Mouse (Mus musculus): ENCODE data around the gene Mapk1. TPM values are rescaled to one million over a fixed set of nuclear protein-coding genes. Genes with fewer than 3 reads are reported as not detected.

The Mapk1 gene
- total RNA-seq, 2 experiments from 2014 or later, result 118 to 140 TPM

GRCm38 (mm10) chr16:17076301-17076700 is 93.1 kb downstream of the Mapk1 start:
- no peak for ATAC-seq (replicated peaks; ENCODE audit: low FRiP score, low TSS enrichment, poor library complexity, severe bottlenecking)

- no peak for ATAC-seq (replicated peaks; ENCODE audit: low FRiP score, low TSS enrichment, poor library complexity, severe bottlenecking)
These were observed 93.7 kb downstream of the Mapk1 start for GRCm38 (mm10) chr16:17076869-17077268.

GRCm38 (mm10) chr16:17078101-17078500 is 94.9 kb downstream of the Mapk1 start:
- ATAC-seq (replicated peaks; ENCODE audit: low FRiP score, low TSS enrichment, poor library complexity, severe bottlenecking), result no peak

GRCm38 (mm10) chr16:17082121-17082792 is 99.1 kb downstream of the Mapk1 start:
- no peak for ATAC-seq (replicated peaks; ENCODE audit: low FRiP score, low TSS enrichment, poor library complexity, severe bottlenecking)

GRCm38 (mm10) chr16:17085636-17086035 is 102.5 kb downstream of the Mapk1 start:
- ATAC-seq (replicated peaks; ENCODE audit: low FRiP score, low TSS enrichment, poor library complexity, severe bottlenecking), result no peak

GRCm38 (mm10) chr16:17086241-17086640 is 103.1 kb downstream of the Mapk1 start:
- ATAC-seq (replicated peaks; ENCODE audit: low FRiP score, low TSS enrichment, poor library complexity, severe bottlenecking), result no peak

GRCm38 (mm10) chr16:17086669-17087193 is 103.5 kb downstream of the Mapk1 start:
- no peak for ATAC-seq (replicated peaks; ENCODE audit: low FRiP score, low TSS enrichment, poor library complexity, severe bottlenecking)

GRCm38 (mm10) chr16:17088346-17088745 is 105.2 kb downstream of the Mapk1 start:
- ATAC-seq (replicated peaks; ENCODE audit: low FRiP score, low TSS enrichment, poor library complexity, severe bottlenecking), result no peak

- no peak for ATAC-seq (replicated peaks; ENCODE audit: low FRiP score, low TSS enrichment, poor library complexity, severe bottlenecking)
These were observed 113.8 kb downstream of the Mapk1 start for GRCm38 (mm10) chr16:17096938-17097337.

Other genes starting within 250 kb of the Mapk1 start
- 1.4 and 1.6 TPM in 2 replicates for gene Spag6l, start 153.9 kb upstream of the Mapk1 start, total RNA-seq (2014; fragmentation: Nextera tagmentation)
- gene Spag6l, start 153.9 kb upstream of the Mapk1 start, total RNA-seq (2017), result 1.1 and 4.2 TPM in 2 replicates
- 1.0 and 71.4 TPM in 2 replicates for gene Igll1, start 119.4 kb upstream of the Mapk1 start, total RNA-seq (2014; fragmentation: Nextera tagmentation)
- 3.1 TPM in 1 of 2 replicates, not detected in the other for gene Igll1, start 119.4 kb upstream of the Mapk1 start, total RNA-seq (2017)
- gene Top3b, start 112.6 kb upstream of the Mapk1 start, total RNA-seq (2014; fragmentation: Nextera tagmentation), result 123 and 133 TPM in 2 replicates
- gene Top3b, start 112.6 kb upstream of the Mapk1 start, total RNA-seq (2017), result 58.7 and 59.0 TPM in 2 replicates
- gene Vpreb1, start 112.5 kb upstream of the Mapk1 start, total RNA-seq (2014; fragmentation: Nextera tagmentation), result 70.5 TPM in 1 of 2 replicates, not detected in the other
- 0.91 TPM in 1 of 2 replicates, not detected in the other for gene Vpreb1, start 112.5 kb upstream of the Mapk1 start, total RNA-seq (2017)
- 6.5 and 6.7 TPM in 2 replicates for gene Ppm1f, start 86.9 kb upstream of the Mapk1 start, total RNA-seq (2014; fragmentation: Nextera tagmentation)
- 10.1 and 12.1 TPM in 2 replicates for gene Ppm1f, start 86.9 kb upstream of the Mapk1 start, total RNA-seq (2017)
- 2.3 and 3.0 TPM in 2 replicates for gene Ypel1, start 86.3 kb downstream of the Mapk1 start, total RNA-seq (2014; fragmentation: Nextera tagmentation)
- 1.7 TPM in 1 of 2 replicates, not detected in the other for gene Ypel1, start 86.3 kb downstream of the Mapk1 start, total RNA-seq (2017)
- gene Ppil2, start 127.9 kb downstream of the Mapk1 start, total RNA-seq (2014; fragmentation: Nextera tagmentation), result 74.1 and 94.8 TPM in 2 replicates
- gene Ppil2, start 127.9 kb downstream of the Mapk1 start, total RNA-seq (2017), result 81.5 and 99.2 TPM in 2 replicates
- gene 2610318N02Rik, start 141.8 kb downstream of the Mapk1 start, total RNA-seq (2014; fragmentation: Nextera tagmentation), result 36.0 and 78.4 TPM in 2 replicates
- gene 2610318N02Rik, start 141.8 kb downstream of the Mapk1 start, total RNA-seq (2017), result 9.3 and 19.2 TPM in 2 replicates
- 20.4 and 21.1 TPM in 2 replicates for gene Sdf2l1, start 149.0 kb downstream of the Mapk1 start, total RNA-seq (2014; fragmentation: Nextera tagmentation)
- 29.5 and 40.7 TPM in 2 replicates for gene Sdf2l1, start 149.0 kb downstream of the Mapk1 start, total RNA-seq (2017)
- gene Ydjc, start 161.2 kb downstream of the Mapk1 start, total RNA-seq (2014; fragmentation: Nextera tagmentation), result 13.3 and 13.4 TPM in 2 replicates
- 11.4 and 11.7 TPM in 2 replicates for gene Ydjc, start 161.2 kb downstream of the Mapk1 start, total RNA-seq (2017)
- 1.2 and 2.1 TPM in 2 replicates for gene Ccdc116, start 163.8 kb downstream of the Mapk1 start, total RNA-seq (2014; fragmentation: Nextera tagmentation)
- gene Ccdc116, start 163.8 kb downstream of the Mapk1 start, total RNA-seq (2017), result 0.57 and 0.70 TPM in 2 replicates
- gene Ube2l3, start 219.3 kb downstream of the Mapk1 start, total RNA-seq (2014; fragmentation: Nextera tagmentation), result 154 and 221 TPM in 2 replicates
- gene Ube2l3, start 219.3 kb downstream of the Mapk1 start, total RNA-seq (2017), result 161 and 163 TPM in 2 replicates
- 0.39 and 0.59 TPM in 2 replicates for gene Rimbp3, start 225.2 kb downstream of the Mapk1 start, total RNA-seq (2014; fragmentation: Nextera tagmentation)
- 0.23 TPM in 1 of 2 replicates, not detected in the other for gene Rimbp3, start 225.2 kb downstream of the Mapk1 start, total RNA-seq (2017)

All from megakaryocyte-erythroid progenitor cell, adult 5-6 weeks (primary cell).